Mouse (Mus musculus) lung, adult 2 months (tissue): ENCODE measurements around the gene Peg10. TPM values are rescaled to one million over a fixed set of nuclear protein-coding genes. Genes with fewer than 3 reads are reported as not detected.

ENCODE experiments used
- DNase-seq: peaks from one replicate; pipeline ENCODE4 v3.0.0; 2022
- H3K4me1 ChIP-seq: fragments of 200-500 bp; 2 replicates; pipeline ENCODE4 v1.6.1; 2011; ENCODE audit warnings: low read length; ENCODE audit not compliant: control insufficient read depth, insufficient read depth
- H3K4me3 ChIP-seq: fragments of 200-500 bp; replicated peaks from 2 replicates; pipeline ENCODE3; 2011; ENCODE audit warnings: low read depth, mild to moderate bottlenecking, control low read depth, low read length; ENCODE audit errors: extremely low read depth
- CTCF ChIP-seq: fragments of 200-500 bp; IDR thresholded peaks from 2 replicates; pipeline ENCODE4 v1.5.1; 2011; ENCODE audit warnings: mild to moderate bottlenecking, low read length, control low read depth; ENCODE audit not compliant: insufficient read depth
- POLR2A ChIP-seq: fragments of 200-500 bp; IDR thresholded peaks from 2 replicates; pipeline ENCODE4 v1.6.1; 2011; ENCODE audit warnings: low read depth, mild to moderate bottlenecking, control low read depth, low read length, borderline replicate concordance; ENCODE audit errors: extremely low read depth
- WGBS: fragments of 180-500 bp; shearing (Covaris S2); methylation state at CpG from one replicate; pipeline ENCODE4 v1.1.7; 2018; 5-methylcytosine and 5-hydroxymethylcytosine counted together
- polyA plus RNA-seq: library from polyadenylated mRNA; depleted of rRNA; stranded (reverse); fragments of >200 nt; gene quantifications from 2 replicates; pipeline ENCODE4 v1.2.3, GENCODE M21; 2012

The Peg10 gene
- polyA plus RNA-seq, 1 experiment = 1.3 TPM

DNA sequence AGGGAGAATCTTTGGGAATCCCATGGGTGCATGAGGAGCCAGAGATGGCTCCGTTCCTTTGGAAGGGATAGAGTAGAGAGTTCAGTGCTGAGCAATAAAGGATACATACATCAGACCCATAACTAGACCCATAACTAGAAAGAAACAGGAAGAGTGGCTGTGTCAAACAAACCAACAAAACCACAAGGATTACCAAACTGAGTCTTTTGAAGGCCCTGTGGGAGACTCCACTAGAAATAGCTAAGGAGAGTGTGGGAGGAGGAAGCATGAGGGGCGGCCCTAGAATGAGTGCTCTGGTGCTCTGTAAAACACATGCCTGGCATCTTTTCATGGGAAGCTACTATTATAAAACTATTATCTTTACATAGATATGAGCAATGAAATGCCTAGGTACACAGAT, 18.8 kb upstream of the Peg10 start:
- Histone ChIP-seq H3K4me1 (no peaks in the 10 kb centered on the region), H3K4me3 (no peak overlapping the region)
- no peak for DNase-seq
- no peak for TF ChIP-seq CTCF
- no peak for TF ChIP-seq POLR2A
- 90% methylated on average over 2 of the region's 2 CpGs for WGBS

- WGBS = 60% methylated on average over 8 of the region's 8 CpGs
- Histone ChIP-seq H3K4me1 (no peaks in the 10 kb centered on the region), H3K4me3 (no peak overlapping the region)
- no peak for DNase-seq
- TF ChIP-seq POLR2A (no peak), CTCF (no peak)
Observed at GRCm38 (mm10) chr6:4731675-4732074, 15.4 kb upstream of the Peg10 start.

- Histone ChIP-seq H3K4me1 (no peaks in the 10 kb centered on the region), H3K4me3 (no peak overlapping the region)
- no peak for DNase-seq
- whole genome bisulfite sequencing = 70% methylated on average over 8 of the region's 8 CpGs
- TF ChIP-seq POLR2A = no peak
Observed at GRCm38 (mm10) chr6:4733208-4733607, 13.9 kb upstream of the Peg10 start.

GRCm38 (mm10) chr6:4736372-4736771, 10.7 kb upstream of the Peg10 start:
- Histone ChIP-seq H3K4me3 (no peak overlapping the region), H3K4me1 (no peaks in the 10 kb centered on the region)
- WGBS = 75% methylated on average over 9 of the region's 9 CpGs
- no peak for TF ChIP-seq POLR2A
- no peak for TF ChIP-seq CTCF
- no peak for DNase-seq

DNA sequence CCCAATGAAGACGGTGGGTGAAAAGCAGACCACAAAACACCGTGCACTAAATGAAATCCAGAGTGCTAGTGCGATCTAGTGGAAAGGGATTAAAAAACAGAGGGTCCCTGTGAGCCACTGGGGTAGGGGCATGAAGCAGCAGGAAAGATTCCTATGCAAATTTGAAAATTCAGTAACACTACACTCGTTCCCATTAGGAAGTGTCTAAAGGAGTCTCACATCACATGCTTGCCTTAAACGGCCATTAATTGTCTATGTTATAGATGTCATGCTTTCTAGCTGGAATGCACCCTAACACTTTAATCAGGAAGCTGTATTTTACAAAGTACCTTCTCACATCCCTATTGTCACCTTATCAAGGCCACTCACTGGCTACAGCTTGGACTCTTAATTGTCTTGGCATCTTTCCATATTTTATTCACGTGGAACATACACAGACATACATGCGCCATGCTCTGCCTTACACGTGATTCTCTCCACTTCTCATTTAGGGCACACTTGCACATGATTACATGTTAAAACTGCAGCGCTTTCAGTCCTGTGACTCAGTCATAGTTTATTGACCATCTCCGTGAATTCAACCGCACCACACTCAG, 9.0 kb upstream of the Peg10 start:
- Histone ChIP-seq H3K4me1 (no peaks in the 10 kb centered on the region), H3K4me3 (no peak overlapping the region)
- 72% methylated on average over 11 of the region's 11 CpGs for WGBS
- TF ChIP-seq POLR2A (no peak), CTCF (no peak)
- DNase-seq = no peak

- Histone ChIP-seq H3K4me3 (no peak overlapping the region), H3K4me1 (no peaks in the 10 kb centered on the region)
- no peak for TF ChIP-seq POLR2A
- no peak for TF ChIP-seq CTCF
- 62% methylated on average over 2 of the region's 2 CpGs for WGBS
- DNase-seq = no peak
Observed at GRCm38 (mm10) chr6:4738717-4739116, 8.4 kb upstream of the Peg10 start.

- 60% methylated on average over 13 of the region's 13 CpGs for WGBS
- H3K4me3 ChIP-seq = no peak overlapping the region
- no peak for DNase-seq
Observed at GRCm38 (mm10) chr6:4739522-4740355, 7.4 kb upstream of the Peg10 start.

DNA sequence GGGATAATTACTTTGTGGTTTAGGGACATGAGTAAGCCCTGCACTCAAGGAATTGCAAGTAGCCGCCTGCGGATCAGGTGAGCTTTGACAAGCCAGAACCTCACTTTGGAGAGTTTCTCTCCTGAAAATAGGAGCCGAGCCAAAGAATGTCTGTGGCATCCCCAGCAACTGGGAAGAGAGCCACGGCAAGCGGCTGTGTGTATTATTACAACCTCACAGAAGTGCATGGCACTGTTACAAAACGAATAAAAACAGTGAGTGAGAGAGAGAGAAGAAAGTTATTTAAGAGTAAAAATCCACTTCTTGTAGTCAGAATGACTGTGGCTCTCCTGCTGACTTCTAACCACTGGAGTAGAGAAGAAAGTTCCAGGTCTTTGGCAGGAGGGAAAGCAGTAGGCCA, 6.6 kb upstream of the Peg10 start:
- DNase-seq = peak; percentile 19
- 42% methylated on average over 6 of the region's 6 CpGs for WGBS
- H3K4me3 ChIP-seq = no peak overlapping the region
- TF ChIP-seq POLR2A = no peak
- H3K4me1 ChIP-seq = no peaks in the 10 kb centered on the region

More at GRCm38 (mm10) chr6:4739522-4740355, 7.4 kb upstream of the Peg10 start:
- no peaks in the 10 kb centered on the region for H3K4me1 ChIP-seq
- TF ChIP-seq POLR2A (no peak), CTCF (no peak)

GRCm38 (mm10) chr6:4746036-4746695, 940 bp upstream of the Peg10 start:
- 51% methylated on average over 22 of the region's 22 CpGs for WGBS
- Histone ChIP-seq H3K4me1 (peaks cover 5% of the 10 kb centered on the region; the same call in 1 of the 2 replicates), H3K4me3 (peak overlapping the region; percentile 76)
- no peak for TF ChIP-seq CTCF
- TF ChIP-seq POLR2A = no peak
- DNase-seq = peak; percentile 20
